Mouse (Mus musculus): Measurements from ENCODE around the gene Polr3h. TPM values are rescaled to one million over a fixed set of nuclear protein-coding genes. Genes with fewer than 3 reads are reported as not detected.

The Polr3h gene
- polyA plus RNA-seq, 1 experiment from 2014 or later, result 108 TPM

- no peak for DNase-seq (ENCODE audit: low spot score)
- no peaks in the 10 kb centered on the region for H3K4me1 ChIP-seq
- 87% methylated on average over 5 of the region's 5 CpGs for WGBS
- peaks cover 90% of the 10 kb centered on the region for H3K36me3 ChIP-seq
- no peaks in the 10 kb centered on the region for H3K9me3 ChIP-seq
- no peaks in the 10 kb centered on the region for H3K27me3 ChIP-seq (ENCODE audit: insufficient read depth, poor library complexity, severe bottlenecking)
- no peak overlapping the region for H3K27ac ChIP-seq
- H3K4me3 ChIP-seq, result no peak overlapping the region
Observed at GRCm38 (mm10) chr15:81897607-81898285, 28.3 kb downstream of the Polr3h start.

- H3K9me3 ChIP-seq, result no peaks in the 10 kb centered on the region
- no peaks in the 10 kb centered on the region for H3K27me3 ChIP-seq (ENCODE audit: insufficient read depth, poor library complexity, severe bottlenecking)
- WGBS, result 88% methylated on average over 2 of the region's 2 CpGs
- no peak overlapping the region for H3K4me3 ChIP-seq
- no peak for DNase-seq (ENCODE audit: low spot score)
- peaks cover 91% of the 10 kb centered on the region for H3K36me3 ChIP-seq
- H3K4me1 ChIP-seq, result peaks cover 3% of the 10 kb centered on the region; the same call in 1 of the 2 replicates
- no peak overlapping the region for H3K27ac ChIP-seq
Observed at GRCm38 (mm10) chr15:81896407-81896806, 29.6 kb downstream of the Polr3h start.

GRCm38 (mm10) chr15:81894002-81894401 is 32.0 kb downstream of the Polr3h start:
- peaks cover 94% of the 10 kb centered on the region for H3K36me3 ChIP-seq
- no peak for DNase-seq (ENCODE audit: low spot score)

GRCm38 (mm10) chr15:81891822-81892580 is 34.0 kb downstream of the Polr3h start:
- Histone ChIP-seq H3K27me3 (ENCODE audit: insufficient read depth, poor library complexity, severe bottlenecking) (no peaks in the 10 kb centered on the region), H3K4me1 (peaks cover 6% of the 10 kb centered on the region; the same call in 1 of the 2 replicates), H3K9me3 (no peaks in the 10 kb centered on the region), H3K27ac (no peak overlapping the region; the same call in 1 of the 2 replicates), H3K4me3 (no peak overlapping the region), H3K36me3 (peaks cover 92% of the 10 kb centered on the region)
- DNase-seq (ENCODE audit: low spot score), result peak; percentile 88
- 86% methylated on average over 8 of the region's 8 CpGs for WGBS

More at GRCm38 (mm10) chr15:81894002-81894401, 32.0 kb downstream of the Polr3h start:
- Histone ChIP-seq H3K4me1 (peaks cover 3% of the 10 kb centered on the region; the same call in 1 of the 2 replicates), H3K27ac (no peak overlapping the region), H3K4me3 (no peak overlapping the region), H3K27me3 (ENCODE audit: insufficient read depth, poor library complexity, severe bottlenecking) (no peaks in the 10 kb centered on the region), H3K9me3 (no peaks in the 10 kb centered on the region)
- 83% methylated on average over 1 of the region's 1 CpGs for WGBS

- H3K36me3 ChIP-seq, result peaks cover 89% of the 10 kb centered on the region
- H3K27me3 ChIP-seq (ENCODE audit: insufficient read depth, poor library complexity, severe bottlenecking), result no peaks in the 10 kb centered on the region
- DNase-seq (ENCODE audit: low spot score), result no peak
- H3K9me3 ChIP-seq, result no peaks in the 10 kb centered on the region
- H3K27ac ChIP-seq, result no peak overlapping the region
- no peak overlapping the region for H3K4me3 ChIP-seq
- WGBS, result 82% methylated on average over 7 of the region's 7 CpGs
- peaks cover 6% of the 10 kb centered on the region; the same call in 1 of the 2 replicates for H3K4me1 ChIP-seq
Observed at GRCm38 (mm10) chr15:81891140-81891802, 34.8 kb downstream of the Polr3h start.

- no peaks in the 10 kb centered on the region for H3K9me3 ChIP-seq
- no peak for DNase-seq (ENCODE audit: low spot score)
- WGBS, result 93% methylated on average over 7 of the region's 7 CpGs
- H3K4me3 ChIP-seq, result no peak overlapping the region
- H3K4me1 ChIP-seq, result peaks cover 6% of the 10 kb centered on the region; the same call in 1 of the 2 replicates
- H3K36me3 ChIP-seq, result peaks cover 78% of the 10 kb centered on the region
- H3K27ac ChIP-seq, result no peak overlapping the region
- H3K27me3 ChIP-seq (ENCODE audit: insufficient read depth, poor library complexity, severe bottlenecking), result no peaks in the 10 kb centered on the region
Observed at GRCm38 (mm10) chr15:81889175-81889574, 36.9 kb downstream of the Polr3h start.

GRCm38 (mm10) chr15:81886795-81887550 is 39.1 kb downstream of the Polr3h start:
- Histone ChIP-seq H3K36me3 (peaks cover 64% of the 10 kb centered on the region), H3K27me3 (ENCODE audit: insufficient read depth, poor library complexity, severe bottlenecking) (no peaks in the 10 kb centered on the region), H3K27ac (no peak overlapping the region), H3K9me3 (no peaks in the 10 kb centered on the region), H3K4me1 (0 out of 2 replicates have a peak, but pooled peaks cover 3% of the 10 kb centered on the region), H3K4me3 (no peak overlapping the region)
- DNase-seq (ENCODE audit: low spot score), result no peak
- WGBS, result 91% methylated on average over 6 of the region's 6 CpGs

GRCm38 (mm10) chr15:81885418-81885934 is 40.6 kb downstream of the Polr3h start:
- no peaks in the 10 kb centered on the region for H3K27me3 ChIP-seq (ENCODE audit: insufficient read depth, poor library complexity, severe bottlenecking)
- H3K27ac ChIP-seq, result no peak overlapping the region
- 94% methylated on average over 3 of the region's 3 CpGs for WGBS
- DNase-seq (ENCODE audit: low spot score), result no peak
- peaks cover 54% of the 10 kb centered on the region for H3K36me3 ChIP-seq
- H3K9me3 ChIP-seq, result no peaks in the 10 kb centered on the region
- H3K4me1 ChIP-seq, result peaks cover 10% of the 10 kb centered on the region
- no peak overlapping the region for H3K4me3 ChIP-seq

GRCm38 (mm10) chr15:81882348-81882747 is 43.7 kb downstream of the Polr3h start:
- Histone ChIP-seq H3K27ac (no peak overlapping the region), H3K4me1 (peaks cover 27% of the 10 kb centered on the region), H3K4me3 (no peak overlapping the region), H3K36me3 (peaks cover 27% of the 10 kb centered on the region), H3K9me3 (no peaks in the 10 kb centered on the region), H3K27me3 (ENCODE audit: insufficient read depth, poor library complexity, severe bottlenecking) (no peaks in the 10 kb centered on the region)
- 87% methylated on average over 3 of the region's 3 CpGs for WGBS
- DNase-seq (ENCODE audit: low spot score), result no peak

- H3K4me3 ChIP-seq, result peak overlapping the region; percentile 24; the same call in 1 of the 2 replicates
- peak overlapping the region; percentile 69; the same call in 1 of the 2 replicates for H3K27ac ChIP-seq
- no peaks in the 10 kb centered on the region for H3K9me3 ChIP-seq
- H3K27me3 ChIP-seq (ENCODE audit: insufficient read depth, poor library complexity, severe bottlenecking), result no peaks in the 10 kb centered on the region
- peaks cover 19% of the 10 kb centered on the region for H3K36me3 ChIP-seq
- H3K4me1 ChIP-seq, result peaks cover 27% of the 10 kb centered on the region
- 44% methylated on average over 5 of the region's 5 CpGs for WGBS
- DNase-seq (ENCODE audit: low spot score), result no peak
Observed at GRCm38 (mm10) chr15:81879531-81880401, 46.3 kb downstream of the Polr3h start.

- DNase-seq (ENCODE audit: low spot score), result peak; percentile 99
- H3K9me3 ChIP-seq, result no peaks in the 10 kb centered on the region
- peak within 1 kb of the TSS; percentile 98 for H3K27ac ChIP-seq
- H3K36me3 ChIP-seq, result peaks cover 34% of the 10 kb centered on the region
- peak within 1 kb of the TSS; percentile 93 for H3K4me3 ChIP-seq
- peaks cover 7% of the 10 kb centered on the region for H3K4me1 ChIP-seq
- under 1% methylated on average over 53 of the region's 53 CpGs for WGBS
- H3K27me3 ChIP-seq (ENCODE audit: insufficient read depth, poor library complexity, severe bottlenecking), result no peaks in the 10 kb centered on the region
Observed at GRCm38 (mm10) chr15:81872262-81873136, 53.5 kb downstream of the Polr3h start, which contains the start of gene Aco2. TSS of gene Aco2 (plus strand) at chr15:81872309.
